Mouse (Mus musculus) forebrain, embryonic 16.5 days (tissue): ENCODE measurements around the gene Id3. TPM values are rescaled to one million over a fixed set of nuclear protein-coding genes. Genes with fewer than 3 reads are reported as not detected.
A peak's percentile ranks its signal among the peaks of the same experiment; 100 is the strongest.

Source experiments
- ATAC-seq: fragments of 200-750 bp; cut with Nextera tagmentation; 2 replicates; pipeline ENCODE4 v1.8.0; 2017; ENCODE audit warnings: mild to moderate bottlenecking, moderate library complexity
- H3K27ac ChIP-seq: fragments of 300-500 bp; sonication (generic); 2 replicates; pipeline ENCODE4 v1.5.1; 2014; ENCODE audit warnings: low read length, control low read depth
- H3K27me3 ChIP-seq: fragments of 300-500 bp; sonication (generic); replicated peaks from 2 replicates; pipeline ENCODE4 v1.6.1; 2014; ENCODE audit warnings: low read length; ENCODE audit not compliant: control insufficient read depth, insufficient read depth
- H3K36me3 ChIP-seq: fragments of 300-500 bp; sonication (generic); 2 replicates; pipeline ENCODE4 v1.6.1; 2014; ENCODE audit not compliant: control insufficient read depth, insufficient read depth
- H3K4me1 ChIP-seq: fragments of 300-500 bp; sonication (generic); replicated peaks from 2 replicates; pipeline ENCODE4 v1.6.1; 2014; ENCODE audit warnings: low read length; ENCODE audit not compliant: control insufficient read depth, insufficient read depth
- H3K4me2 ChIP-seq: fragments of 300-500 bp; sonication (generic); 2 replicates; pipeline ENCODE4 v1.6.1; 2014; ENCODE audit warnings: mild to moderate bottlenecking, low read length, control low read depth
- H3K4me3 ChIP-seq: fragments of 300-500 bp; sonication (generic); replicated peaks from 2 replicates; pipeline ENCODE4 v1.5.1; 2014; ENCODE audit warnings: mild to moderate bottlenecking, low read length, control low read depth
- H3K9ac ChIP-seq: fragments of 300-500 bp; sonication (generic); replicated peaks from 2 replicates; pipeline ENCODE4 v1.6.1; 2014; ENCODE audit warnings: low read depth, low read length, control low read depth
- H3K9me3 ChIP-seq: fragments of 300-500 bp; sonication (generic); 2 replicates; pipeline ENCODE4 v1.6.1; 2016; ENCODE audit warnings: low read length; ENCODE audit not compliant: control insufficient read depth
- WGBS: fragments of 180-500 bp; shearing (Covaris S2); extraction: QIAGEN DNeasy Blood & Tissue Kit; methylation state at CpG from one replicate; pipeline ENCODE4 v1.1.7; 2014; 5-methylcytosine and 5-hydroxymethylcytosine counted together
- polyA plus RNA-seq: library from polyadenylated mRNA; unstranded; fragments of >200 nt; fragmentation: Nextera tagmentation; extraction: Ambion mirVana; gene quantifications from 2 replicates; pipeline ENCODE4 v1.2.1, GENCODE M21; 2015

The Id3 gene
- polyA plus RNA-seq, 1 experiment from 2014 or later, result 85.1 TPM

GRCm38 (mm10) chr4:136179998-136180397 lies 36.7 kb downstream of the Id3 start:
- Histone ChIP-seq H3K9ac (peak overlapping the region; percentile 43), H3K4me1 (peaks cover 23% of the 10 kb centered on the region), H3K4me3 (peak overlapping the region; percentile 35), H3K27me3 (no peaks in the 10 kb centered on the region), H3K4me2 (peak overlapping the region; percentile 56), H3K36me3 (no peaks in the 10 kb centered on the region), H3K27ac (no peak overlapping the region), H3K9me3 (no peaks in the 10 kb centered on the region)
- ATAC-seq, result peak; percentile 36
- WGBS, result 4% methylated on average over 15 of the region's 15 CpGs

GRCm38 (mm10) chr4:136180408-136181330 lies 37.4 kb downstream of the Id3 start:
- Histone ChIP-seq H3K27ac (no peak overlapping the region), H3K4me3 (peak overlapping the region; percentile 35), H3K9me3 (no peaks in the 10 kb centered on the region), H3K27me3 (no peaks in the 10 kb centered on the region), H3K4me1 (peaks cover 23% of the 10 kb centered on the region), H3K36me3 (no peaks in the 10 kb centered on the region), H3K9ac (peak overlapping the region; percentile 43), H3K4me2 (peak overlapping the region; percentile 56)
- peak; percentile 56 for ATAC-seq
- WGBS, result 23% methylated on average over 23 of the region's 23 CpGs

- Histone ChIP-seq H3K27me3 (no peaks in the 10 kb centered on the region), H3K36me3 (no peaks in the 10 kb centered on the region), H3K27ac (no peak overlapping the region), H3K4me1 (peaks cover 23% of the 10 kb centered on the region), H3K4me3 (no peak overlapping the region), H3K4me2 (no peak overlapping the region), H3K9ac (no peak overlapping the region), H3K9me3 (no peaks in the 10 kb centered on the region)
- 29% methylated on average over 12 of the region's 12 CpGs for WGBS
- no peak for ATAC-seq
These were observed 38.1 kb downstream of the Id3 start for GRCm38 (mm10) chr4:136181367-136181766.

GRCm38 (mm10) chr4:136185375-136185774 lies 42.1 kb downstream of the Id3 start:
- 85% methylated on average over 9 of the region's 9 CpGs for WGBS
- no peak overlapping the region for H3K9ac ChIP-seq
- H3K4me1 ChIP-seq, result peaks cover 18% of the 10 kb centered on the region
- H3K27ac ChIP-seq, result no peak overlapping the region
- H3K9me3 ChIP-seq, result no peaks in the 10 kb centered on the region
- H3K36me3 ChIP-seq, result no peaks in the 10 kb centered on the region
- H3K4me3 ChIP-seq, result no peak overlapping the region
- no peak overlapping the region for H3K4me2 ChIP-seq
- H3K27me3 ChIP-seq, result no peaks in the 10 kb centered on the region
- no peak for ATAC-seq

- Histone ChIP-seq H3K4me2 (no peak overlapping the region), H3K36me3 (no peaks in the 10 kb centered on the region), H3K27ac (no peak overlapping the region), H3K9ac (no peak overlapping the region), H3K4me3 (no peak overlapping the region), H3K4me1 (peaks cover 9% of the 10 kb centered on the region), H3K9me3 (no peaks in the 10 kb centered on the region), H3K27me3 (no peaks in the 10 kb centered on the region)
- ATAC-seq, result no peak
- 87% methylated on average over 8 of the region's 8 CpGs for WGBS
These were observed 43.0 kb downstream of the Id3 start for GRCm38 (mm10) chr4:136186315-136186714.

- H3K27me3 ChIP-seq, result no peaks in the 10 kb centered on the region
- H3K4me1 ChIP-seq, result peaks cover 9% of the 10 kb centered on the region
- no peak overlapping the region for H3K27ac ChIP-seq
- ATAC-seq, result no peak
- no peak overlapping the region for H3K9ac ChIP-seq
- H3K9me3 ChIP-seq, result no peaks in the 10 kb centered on the region
- WGBS, result 69% methylated on average over 23 of the region's 23 CpGs
- no peaks in the 10 kb centered on the region for H3K36me3 ChIP-seq
- no peak overlapping the region for H3K4me2 ChIP-seq
- H3K4me3 ChIP-seq, result no peak overlapping the region
These were observed 43.6 kb downstream of the Id3 start for GRCm38 (mm10) chr4:136186739-136187472.

- peaks cover 9% of the 10 kb centered on the region for H3K4me1 ChIP-seq
- no peaks in the 10 kb centered on the region for H3K9me3 ChIP-seq
- no peaks in the 10 kb centered on the region for H3K27me3 ChIP-seq
- ATAC-seq, result no peak
- H3K4me2 ChIP-seq, result no peak overlapping the region
- no peak overlapping the region for H3K4me3 ChIP-seq
- no peaks in the 10 kb centered on the region for H3K36me3 ChIP-seq
- 84% methylated on average over 6 of the region's 6 CpGs for WGBS
- H3K27ac ChIP-seq, result no peak overlapping the region
- H3K9ac ChIP-seq, result no peak overlapping the region
These were observed 45.9 kb downstream of the Id3 start for GRCm38 (mm10) chr4:136188973-136189737.

- Histone ChIP-seq H3K4me2 (no peak overlapping the region), H3K27ac (no peak overlapping the region), H3K4me1 (peaks cover 9% of the 10 kb centered on the region), H3K27me3 (no peaks in the 10 kb centered on the region), H3K9me3 (no peaks in the 10 kb centered on the region), H3K36me3 (no peaks in the 10 kb centered on the region), H3K4me3 (no peak overlapping the region), H3K9ac (no peak overlapping the region)
- no peak for ATAC-seq
- 87% methylated on average over 8 of the region's 8 CpGs for WGBS
These were observed 46.6 kb downstream of the Id3 start for GRCm38 (mm10) chr4:136189912-136190311.

- no peaks in the 10 kb centered on the region for H3K4me1 ChIP-seq
- H3K9ac ChIP-seq, result no peak overlapping the region
- no peaks in the 10 kb centered on the region for H3K9me3 ChIP-seq
- H3K27me3 ChIP-seq, result no peaks in the 10 kb centered on the region
- H3K4me2 ChIP-seq, result no peak overlapping the region
- no peak overlapping the region for H3K4me3 ChIP-seq
- no peaks in the 10 kb centered on the region for H3K36me3 ChIP-seq
- no peak for ATAC-seq
- H3K27ac ChIP-seq, result no peak overlapping the region
- 91% methylated on average over 3 of the region's 3 CpGs for WGBS
These were observed 50.3 kb downstream of the Id3 start for GRCm38 (mm10) chr4:136193571-136193970.
